Mouse (Mus musculus) bone marrow, adult 2 months (tissue): Measurements from ENCODE around the gene Abtb1. TPM values are rescaled to one million over a fixed set of nuclear protein-coding genes. Genes with fewer than 3 reads are reported as not detected.

Experiments
- H3K27ac ChIP-seq: fragments of 200-500 bp; 2 replicates; pipeline ENCODE4 v1.5.1; 2012; ENCODE audit warnings: low read depth, mild to moderate bottlenecking, control low read depth, inconsistent platforms, low read length; ENCODE audit not compliant: control insufficient read depth, poor library complexity, insufficient read depth
- H3K4me1 ChIP-seq: fragments of 200-500 bp; 2 replicates; pipeline ENCODE4 v1.6.1; 2011; ENCODE audit warnings: low read length; ENCODE audit not compliant: control insufficient read depth, insufficient read depth
- H3K4me3 ChIP-seq: fragments of 200-500 bp; replicated peaks from 2 replicates; pipeline ENCODE3; 2011; ENCODE audit warnings: mild to moderate bottlenecking, low read depth, low read length, control low read depth; ENCODE audit not compliant: control insufficient read depth
- CTCF ChIP-seq: fragments of 200-500 bp; IDR thresholded peaks from 2 replicates; pipeline ENCODE4 v1.5.1; 2011; ENCODE audit warnings: low read length, control low read depth; ENCODE audit not compliant: control insufficient read depth, insufficient read depth
- POLR2A ChIP-seq: fragments of 200-500 bp; IDR thresholded peaks from 2 replicates; pipeline ENCODE4 v1.6.1; 2011; ENCODE audit warnings: low read depth, mild to moderate bottlenecking, control low read depth, low read length, borderline replicate concordance; ENCODE audit not compliant: control insufficient read depth
- WGBS: fragments of 180-500 bp; shearing (Covaris S2); methylation state at CpG from one replicate; pipeline ENCODE4 v1.1.7; 2018; 5-methylcytosine and 5-hydroxymethylcytosine counted together
- polyA plus RNA-seq: library from polyadenylated mRNA; stranded (reverse); fragments of >200 nt; gene quantifications from 2 replicates; pipeline ENCODE4 v1.2.4, GENCODE M21; 2011; ENCODE audit warnings: low replicate concordance; ENCODE audit not compliant: missing spikeins, insufficient read depth, insufficient read length

The Abtb1 gene
- polyA plus RNA-seq, 1 experiment: 165 TPM

GRCm38 (mm10) chr6:88879471-88879870 lies 37.7 kb upstream of the Abtb1 start:
- TF ChIP-seq POLR2A (no peak), CTCF (no peak)
- no peak overlapping the region for H3K4me3 ChIP-seq
- WGBS: 69% methylated on average over 4 of the region's 4 CpGs
- H3K27ac ChIP-seq: no peak overlapping the region
- H3K4me1 ChIP-seq: no peaks in the 10 kb centered on the region; the same call in 1 of the 2 replicates

- Histone ChIP-seq H3K4me3 (no peak within 1 kb of the TSS), H3K27ac (no peak within 1 kb of the TSS; the same call in 1 of the 2 replicates), H3K4me1 (no peaks in the 10 kb centered on the region; the same call in 1 of the 2 replicates)
- 13% methylated on average over 63 of the region's 63 CpGs for WGBS
- TF ChIP-seq POLR2A (no peak), CTCF (no peak)
Observed at GRCm38 (mm10) chr6:88874868-88875508, 33.2 kb upstream of the Abtb1 start, which contains the start of gene Podxl2. Gene Podxl2 (minus strand): TSS chr6:88875044.

GRCm38 (mm10) chr6:88873965-88874867 lies 32.4 kb upstream of the Abtb1 start:
- 16% methylated on average over 74 of the region's 74 CpGs for WGBS
- no peak overlapping the region for H3K4me3 ChIP-seq
- no peak for TF ChIP-seq CTCF
- TF ChIP-seq POLR2A: no peak
- no peak overlapping the region; the same call in 1 of the 2 replicates for H3K27ac ChIP-seq
- H3K4me1 ChIP-seq: no peaks in the 10 kb centered on the region; the same call in 1 of the 2 replicates

- TF ChIP-seq CTCF (no peak), POLR2A (no peak)
- WGBS: 60% methylated on average over 7 of the region's 7 CpGs
- Histone ChIP-seq H3K4me3 (no peak overlapping the region), H3K4me1 (no peaks in the 10 kb centered on the region; the same call in 1 of the 2 replicates), H3K27ac (no peak overlapping the region)
Observed at GRCm38 (mm10) chr6:88872811-88873210, 31.0 kb upstream of the Abtb1 start.

GRCm38 (mm10) chr6:88871546-88871945 lies 29.8 kb upstream of the Abtb1 start:
- TF ChIP-seq CTCF (no peak), POLR2A (no peak)
- no peak overlapping the region for H3K4me3 ChIP-seq
- WGBS: 77% methylated on average over 8 of the region's 8 CpGs
- no peaks in the 10 kb centered on the region; the same call in 1 of the 2 replicates for H3K4me1 ChIP-seq
- H3K27ac ChIP-seq: no peak overlapping the region

- 60% methylated on average over 4 of the region's 4 CpGs for WGBS
Observed at GRCm38 (mm10) chr6:88870594-88870993, 28.8 kb upstream of the Abtb1 start.

GRCm38 (mm10) chr6:88869459-88869858 lies 27.7 kb upstream of the Abtb1 start:
- TF ChIP-seq POLR2A (no peak), CTCF (no peak)
- WGBS: 81% methylated on average over 7 of the region's 7 CpGs
- H3K4me1 ChIP-seq: no peaks in the 10 kb centered on the region; the same call in 1 of the 2 replicates

More at GRCm38 (mm10) chr6:88870594-88870993, 28.8 kb upstream of the Abtb1 start:
- Histone ChIP-seq H3K4me1 (no peaks in the 10 kb centered on the region; the same call in 1 of the 2 replicates), H3K4me3 (no peak overlapping the region), H3K27ac (no peak overlapping the region)
- TF ChIP-seq POLR2A (no peak), CTCF (no peak)

GRCm38 (mm10) chr6:88865704-88866103 lies 23.9 kb upstream of the Abtb1 start:
- Histone ChIP-seq H3K27ac (no peak overlapping the region), H3K4me1 (no peaks in the 10 kb centered on the region), H3K4me3 (no peak overlapping the region)
- no peak for TF ChIP-seq POLR2A
- no peak for TF ChIP-seq CTCF
- 55% methylated on average over 7 of the region's 7 CpGs for WGBS

More at GRCm38 (mm10) chr6:88869459-88869858, 27.7 kb upstream of the Abtb1 start:
- H3K4me3 ChIP-seq: no peak overlapping the region
- no peak overlapping the region for H3K27ac ChIP-seq
